In the genomic region with DNA sequence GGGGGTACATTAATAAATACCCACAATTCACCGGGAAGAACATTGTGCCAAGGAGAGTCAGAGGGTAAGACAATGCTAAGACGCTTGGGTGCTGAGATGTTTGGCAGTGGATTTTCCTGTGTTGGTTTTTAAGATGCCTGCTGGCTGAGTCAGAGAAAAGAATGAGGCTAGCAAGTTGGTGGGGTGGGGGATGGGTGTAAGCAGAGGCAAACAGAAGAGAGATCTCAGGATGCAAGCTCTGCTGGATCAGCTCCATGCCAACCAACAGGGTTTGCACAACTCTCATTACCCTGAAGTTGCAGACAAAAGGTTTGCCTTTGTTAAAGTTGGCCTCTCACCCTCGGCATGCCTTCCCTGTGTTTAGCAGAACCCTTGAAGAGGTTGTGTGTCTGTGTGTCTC, we compare ENCODE assay signal across 11 mouse cellular contexts.
DNase-seq lines count a peak whose midpoint lies in the region; ATAC-seq lines count a peak whose summit lies in the region.
"Had no signal": no experiment of that assay in that cellular context is flagged by ENCODE, and none has a peak within 500 bp of the region (broad histone marks: within the 10 kb centered on the region; RNA-seq: fewer than 3 reads in every experiment).

No protein-coding gene starts in this region.

- H3K27ac ChIP-seq in heart, embryonic 10.5 days, result peak overlapping the region; percentile 44; the same call in 1 of the 2 replicates
- peak overlapping the region; percentile 83 for H3K27ac ChIP-seq in liver, embryonic 15.5 days (replicated peaks)
- no peak overlapping the region for H3K27ac ChIP-seq in kidney, embryonic 16.5 days (ENCODE audit: low read length)
- H3K27ac ChIP-seq: kidney, postnatal 0 days; midbrain, embryonic 13.5 days; stomach, postnatal 0 days had no signal

- H3K4me1 ChIP-seq in heart, embryonic 10.5 days, result peaks cover 19% of the 10 kb centered on the region; the same call in 1 of the 2 replicates
- peaks cover 51% of the 10 kb centered on the region for H3K4me1 ChIP-seq in liver, embryonic 15.5 days (replicated peaks)
- no peaks in the 10 kb centered on the region for H3K4me1 ChIP-seq in kidney, embryonic 16.5 days (ENCODE audit: insufficient read depth, low read length)
- H3K4me1 ChIP-seq: midbrain, embryonic 13.5 days had no signal

- peak; percentile 59 for ATAC-seq in liver, embryonic 15.5 days (ENCODE audit: insufficient read depth)
- ATAC-seq in kidney, embryonic 16.5 days (ENCODE audit: low FRiP score, low TSS enrichment), result no peak
- ATAC-seq: midbrain, embryonic 13.5 days had no signal

- WGBS in heart, embryonic 10.5 days, result 29% methylated on average over 3 of the region's 3 CpGs
- 14% methylated on average over 3 of the region's 3 CpGs for WGBS in liver, embryonic 15.5 days (ENCODE audit: insufficient replicate concordance)
- WGBS in kidney, embryonic 16.5 days, result 57% methylated on average over 3 of the region's 3 CpGs

- no peaks in the 10 kb centered on the region for H3K9me3 ChIP-seq in heart, embryonic 10.5 days
- no peaks in the 10 kb centered on the region for H3K9me3 ChIP-seq in liver, embryonic 15.5 days (replicated peaks)
- H3K9me3 ChIP-seq in kidney, embryonic 16.5 days (ENCODE audit: low read length), result no peaks in the 10 kb centered on the region; the same call in 1 of the 2 replicates
- H3K9me3 ChIP-seq: midbrain, embryonic 13.5 days had no signal

- no peak overlapping the region for H3K9ac ChIP-seq in liver, embryonic 15.5 days
- H3K9ac ChIP-seq in kidney, embryonic 16.5 days (replicated peaks; ENCODE audit: low read length), result no peak overlapping the region
- H3K9ac ChIP-seq: midbrain, embryonic 13.5 days had no signal

- intact Hi-C loops in heart, postnatal 14 days (cut with DNase I), result no loop called here

- peak overlapping the region; percentile 50 for H3K4me2 ChIP-seq in liver, embryonic 15.5 days
- H3K4me2 ChIP-seq in kidney, embryonic 16.5 days (replicated peaks; ENCODE audit: low read depth, low read length), result no peak overlapping the region
- H3K4me2 ChIP-seq: midbrain, embryonic 13.5 days had no signal

- peak; percentile 75 for DNase-seq in heart, embryonic 10.5 days (ENCODE audit: low spot score)
- no peak for DNase-seq in heart, postnatal 14 days
- DNase-seq in 3T3-L1 (ENCODE audit: low read depth, low spot score), result peak; percentile 97
- DNase-seq in c-Kit-positive CD71-positive TER-119-positive erythroid progenitor cells, embryonic 14.5 days (ENCODE audit: low spot score), result peak; percentile 30
- no peak for DNase-seq in spleen, postnatal 14 days (ENCODE audit: low spot score in 2 of 2)
- no peak for DNase-seq in gastrocnemius, postnatal 4 days (ENCODE audit: low spot score in 2 of 2)

- H3K27me3 ChIP-seq in heart, embryonic 10.5 days (ENCODE audit: insufficient read depth, poor library complexity, severe bottlenecking), result no peaks in the 10 kb centered on the region
- no peaks in the 10 kb centered on the region for H3K27me3 ChIP-seq in liver, embryonic 15.5 days
- no peaks in the 10 kb centered on the region for H3K27me3 ChIP-seq in kidney, embryonic 16.5 days (ENCODE audit: insufficient read depth, low read length)
- H3K27me3 ChIP-seq: midbrain, embryonic 13.5 days had no signal

- H3K36me3 ChIP-seq in heart, embryonic 10.5 days, result no peaks in the 10 kb centered on the region
- no peaks in the 10 kb centered on the region for H3K36me3 ChIP-seq in liver, embryonic 15.5 days (replicated peaks)
- no peaks in the 10 kb centered on the region for H3K36me3 ChIP-seq in kidney, embryonic 16.5 days (ENCODE audit: insufficient read depth, low read length)
- H3K36me3 ChIP-seq: midbrain, embryonic 13.5 days had no signal

- H3K4me3 ChIP-seq in heart, embryonic 10.5 days, result no peak overlapping the region
- H3K4me3 ChIP-seq in liver, embryonic 15.5 days (replicated peaks), result no peak overlapping the region
- no peak overlapping the region for H3K4me3 ChIP-seq in kidney, embryonic 16.5 days (ENCODE audit: low read length)
- H3K4me3 ChIP-seq: midbrain, embryonic 13.5 days had no signal

Comparison
In these comparisons a context has a peak if more than half of its experiments do, and no peak if none do; other contexts are left out.
1. DNase-seq: peak in heart, embryonic 10.5 days (single experiment), 3T3-L1 (single experiment) and c-Kit-positive CD71-positive TER-119-positive erythroid progenitor cells, embryonic 14.5 days (single experiment); none in heart, postnatal 14 days (0 of 2), spleen, postnatal 14 days (0 of 2) and gastrocnemius, postnatal 4 days (0 of 2).